Mouse (Mus musculus): ENCODE data around the gene Lig4.

DNA sequence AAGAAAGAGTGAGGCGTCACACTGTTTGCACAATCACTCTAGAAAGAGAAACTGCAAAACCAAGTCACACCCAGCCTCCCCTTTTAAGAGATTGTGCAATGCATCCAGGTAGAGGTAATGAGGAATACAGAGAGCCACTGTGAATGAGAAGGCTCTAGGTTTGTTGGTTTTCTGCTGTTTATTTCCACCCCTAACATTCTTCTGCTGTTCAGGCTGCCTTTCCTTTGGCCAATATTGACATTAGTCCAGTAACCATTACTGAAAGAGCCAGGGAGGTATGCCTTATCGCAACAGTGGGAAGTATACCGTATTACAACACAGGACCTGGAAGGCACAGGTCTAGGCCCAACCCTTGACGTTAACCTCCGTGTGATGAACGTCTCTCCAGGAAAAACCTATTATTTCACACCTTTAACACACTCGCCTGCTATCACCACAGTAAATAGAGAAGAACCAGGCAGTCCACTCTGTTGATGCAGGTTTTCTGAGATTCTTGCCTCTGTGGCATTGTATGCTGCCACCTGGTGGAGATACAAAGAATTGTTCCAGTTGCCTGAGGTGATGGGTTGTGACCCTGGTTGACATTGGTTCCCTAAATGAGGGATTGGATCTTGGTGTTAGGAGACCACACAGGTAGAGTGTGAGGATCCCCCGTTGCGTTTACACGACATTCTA is 42.5 kb downstream of the Lig4 start:
- TF ChIP-seq CTCF (IDR thresholded peaks at IDR 0.05; ENCODE audit: low read depth, low read length) (peak; percentile 34; the same call in 1 of the 2 replicates), POLR2A (IDR thresholded peaks at IDR 0.05; ENCODE audit: extremely low read depth, insufficient read depth, low read length) (no peak)

All from liver, adult 2 months (tissue).